Comparison of ENCODE assay signal across 7 mouse cellular contexts in the genomic region with DNA sequence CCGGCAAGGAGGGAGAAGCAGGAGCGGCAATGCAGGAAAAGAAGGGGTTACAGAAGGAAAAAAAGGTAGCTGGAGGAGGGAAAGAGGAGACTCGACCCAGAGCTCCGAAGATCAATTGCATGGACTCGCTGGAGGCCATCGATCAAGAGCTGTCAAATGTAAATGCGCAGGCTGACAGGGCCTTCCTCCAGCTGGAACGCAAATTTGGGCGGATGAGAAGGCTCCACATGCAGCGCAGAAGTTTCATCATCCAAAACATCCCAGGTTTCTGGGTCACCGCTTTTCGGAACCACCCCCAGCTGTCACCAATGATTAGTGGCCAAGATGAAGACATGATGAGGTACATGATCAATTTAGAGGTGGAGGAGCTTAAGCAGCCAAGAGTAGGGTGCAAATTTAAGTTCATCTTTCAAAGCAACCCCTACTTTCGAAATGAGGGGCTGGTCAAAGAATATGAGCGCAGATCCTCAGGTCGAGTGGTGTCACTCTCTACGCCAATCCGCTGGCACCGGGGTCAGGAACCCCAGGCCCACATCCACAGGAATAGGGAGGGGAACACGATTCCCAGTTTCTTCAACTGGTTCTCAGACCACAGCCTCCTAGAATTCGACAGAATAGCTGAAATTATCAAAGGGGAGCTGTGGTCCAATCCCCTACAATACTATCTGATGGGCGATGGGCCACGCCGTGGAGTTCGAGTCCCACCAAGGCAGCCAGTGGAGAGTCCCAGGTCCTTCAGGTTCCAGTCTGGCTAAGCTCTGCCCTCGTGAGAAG. TPM values are rescaled to one million over a fixed set of nuclear protein-coding genes. Genes with fewer than 3 reads are reported as not detected.
A peak's percentile ranks its signal among the peaks of the same experiment; 100 is the strongest.
DNase-seq lines count a peak whose midpoint lies in the region; ATAC-seq and TF ChIP-seq lines count a peak whose summit lies in the region.

No protein-coding gene starts in this region.

- no peak for TF ChIP-seq POLR2A in small intestine, adult 2 months (IDR thresholded peaks at IDR 0.05; ENCODE audit: low read depth, low read length)

- peak overlapping the region; percentile 94 for H3K4me3 ChIP-seq in megakaryocyte, embryonic 14.5 days (replicated peaks)
- H3K4me3 ChIP-seq in heart, embryonic 10.5 days: peak overlapping the region; percentile 80
- H3K4me3 ChIP-seq in limb, embryonic 13.5 days: peak overlapping the region; percentile 75
- H3K4me3 ChIP-seq in small intestine, adult 2 months (ENCODE audit: low read depth, low read length): peak overlapping the region; percentile 91

- no peak for TF ChIP-seq CTCF in small intestine, adult 2 months (IDR thresholded peaks at IDR 0.05; ENCODE audit: extremely low read depth, insufficient read length, insufficient replicate concordance, low read depth, low read length)

- H3K4me2 ChIP-seq in limb, embryonic 13.5 days (replicated peaks): peak overlapping the region; percentile 90

- 45% methylated on average over 25 of the region's 25 CpGs for WGBS in heart, embryonic 10.5 days
- WGBS in limb, embryonic 13.5 days: 45% methylated on average over 25 of the region's 25 CpGs
- 49% methylated on average over 25 of the region's 25 CpGs for WGBS in small intestine, adult 2 months

- no peak for ATAC-seq in megakaryocyte, adult 5-6 weeks (ENCODE audit: poor library complexity, severe bottlenecking)
- ATAC-seq in limb, embryonic 13.5 days (ENCODE audit: low FRiP score, low read depth): no peak

- H3K27ac ChIP-seq in heart, embryonic 10.5 days: peak overlapping the region; percentile 84; the same call in 1 of the 2 replicates
- peak overlapping the region; percentile 87 for H3K27ac ChIP-seq in limb, embryonic 13.5 days
- H3K27ac ChIP-seq in small intestine, adult 2 months (ENCODE audit: insufficient read depth, low read depth, low read length): peak overlapping the region; percentile 74; the same call in 1 of the 2 replicates

- no peaks in the 10 kb centered on the region for H3K27me3 ChIP-seq in megakaryocyte, embryonic 14.5 days (replicated peaks)
- no peaks in the 10 kb centered on the region for H3K27me3 ChIP-seq in heart, embryonic 10.5 days (ENCODE audit: insufficient read depth, poor library complexity, severe bottlenecking)
- no peaks in the 10 kb centered on the region for H3K27me3 ChIP-seq in limb, embryonic 13.5 days
- no peaks in the 10 kb centered on the region for H3K27me3 ChIP-seq in small intestine, adult 2 months (ENCODE audit: control insufficient read depth, insufficient read depth, low read length)

- H3K4me1 ChIP-seq in megakaryocyte, embryonic 14.5 days: peaks cover 36% of the 10 kb centered on the region
- peaks cover 38% of the 10 kb centered on the region for H3K4me1 ChIP-seq in heart, embryonic 10.5 days
- H3K4me1 ChIP-seq in limb, embryonic 13.5 days: peaks cover 34% of the 10 kb centered on the region
- H3K4me1 ChIP-seq in small intestine, adult 2 months (ENCODE audit: control insufficient read depth, insufficient read depth, insufficient read length, low read length): peaks cover 14% of the 10 kb centered on the region

- H3K36me3 ChIP-seq in megakaryocyte, embryonic 14.5 days (replicated peaks; ENCODE audit: low read length): peaks cover 45% of the 10 kb centered on the region
- H3K36me3 ChIP-seq in heart, embryonic 10.5 days: no peaks in the 10 kb centered on the region
- 0 out of 2 replicates have a peak, but pooled peaks cover 3% of the 10 kb centered on the region for H3K36me3 ChIP-seq in limb, embryonic 13.5 days
- 0 out of 2 replicates have a peak, but pooled peaks cover 2% of the 10 kb centered on the region for H3K36me3 ChIP-seq in small intestine, adult 2 months (ENCODE audit: control insufficient read depth, insufficient read depth, low read length)

- DNase-seq in cerebellum, postnatal 25 days: peak; percentile 40 to 49
- no peak for DNase-seq in heart, embryonic 10.5 days (ENCODE audit: low spot score)
- no peak for DNase-seq in adrenal gland, postnatal 25 days

- peak overlapping the region; percentile 82 for H3K9ac ChIP-seq in limb, embryonic 13.5 days

- no peaks in the 10 kb centered on the region for H3K9me3 ChIP-seq in megakaryocyte, embryonic 14.5 days
- no peaks in the 10 kb centered on the region for H3K9me3 ChIP-seq in heart, embryonic 10.5 days
- H3K9me3 ChIP-seq in limb, embryonic 13.5 days: no peaks in the 10 kb centered on the region

RNA-seq across cellular contexts. Expression of a gene that starts 0.9 kb away (rescaled TPM):
- 1.6 TPM in 1 of 2 replicates, not detected in the other for polyA plus RNA-seq in megakaryocyte, embryonic 14.5 days (2012; ENCODE audit: insufficient read depth, low replicate concordance)
- total RNA-seq in megakaryocyte, adult 5-6 weeks (2015): 1.6 and 2.6 TPM in 2 replicates
- 1.4 and 2.6 TPM in 2 replicates for total RNA-seq in megakaryocyte, adult 5-6 weeks (2017)
- 20.7 and 21.7 TPM in 2 replicates for polyA plus RNA-seq in heart, embryonic 10.5 days (2016; fragmentation: Nextera tagmentation; extraction: Ambion mirVana)
- 22.2 and 24.7 TPM in 2 replicates for polyA plus RNA-seq in limb, embryonic 13.5 days (2015; fragmentation: Nextera tagmentation; extraction: Ambion mirVana)
- 1.3 and 1.5 TPM in 2 replicates for polyA plus RNA-seq in small intestine, adult 2 months (2012; rRNA removed)
- total RNA-seq in adrenal gland, postnatal 25 days (2021): 13.6 and 15.0 TPM in 2 replicates

RNA-seq across cellular contexts. Expression of a gene that starts 16.2 kb away (rescaled TPM):
- 9.2 and 17.6 TPM in 2 replicates for polyA plus RNA-seq in megakaryocyte, embryonic 14.5 days (2012; ENCODE audit: insufficient read depth, low replicate concordance)
- total RNA-seq in megakaryocyte, adult 5-6 weeks (2015): 46.6 and 50.1 TPM in 2 replicates
- total RNA-seq in megakaryocyte, adult 5-6 weeks (2017): 52.3 and 60.5 TPM in 2 replicates
- 57.5 and 69.9 TPM in 2 replicates for polyA plus RNA-seq in heart, embryonic 10.5 days (2016; fragmentation: Nextera tagmentation; extraction: Ambion mirVana)
- 91.0 and 93.1 TPM in 2 replicates for polyA plus RNA-seq in limb, embryonic 13.5 days (2015; fragmentation: Nextera tagmentation; extraction: Ambion mirVana)
- polyA plus RNA-seq in small intestine, adult 2 months (2012; rRNA removed): 9.9 and 16.6 TPM in 2 replicates
- total RNA-seq in adrenal gland, postnatal 25 days (2021): 59.9 and 66.6 TPM in 2 replicates

Comparison
In these comparisons a context has a peak if more than half of its experiments do, and no peak if none do; other contexts are left out.
1. DNase-seq: peak in cerebellum, postnatal 25 days (2 of 2); none in heart, embryonic 10.5 days (single experiment) and adrenal gland, postnatal 25 days (single experiment).
2. Peak in every context shown above with its lines, with median percentiles within 50 percentile points of each other: H3K4me3 ChIP-seq and H3K27ac ChIP-seq.